15 mouse cellular contexts compared by ENCODE assay signal in the genomic region with DNA sequence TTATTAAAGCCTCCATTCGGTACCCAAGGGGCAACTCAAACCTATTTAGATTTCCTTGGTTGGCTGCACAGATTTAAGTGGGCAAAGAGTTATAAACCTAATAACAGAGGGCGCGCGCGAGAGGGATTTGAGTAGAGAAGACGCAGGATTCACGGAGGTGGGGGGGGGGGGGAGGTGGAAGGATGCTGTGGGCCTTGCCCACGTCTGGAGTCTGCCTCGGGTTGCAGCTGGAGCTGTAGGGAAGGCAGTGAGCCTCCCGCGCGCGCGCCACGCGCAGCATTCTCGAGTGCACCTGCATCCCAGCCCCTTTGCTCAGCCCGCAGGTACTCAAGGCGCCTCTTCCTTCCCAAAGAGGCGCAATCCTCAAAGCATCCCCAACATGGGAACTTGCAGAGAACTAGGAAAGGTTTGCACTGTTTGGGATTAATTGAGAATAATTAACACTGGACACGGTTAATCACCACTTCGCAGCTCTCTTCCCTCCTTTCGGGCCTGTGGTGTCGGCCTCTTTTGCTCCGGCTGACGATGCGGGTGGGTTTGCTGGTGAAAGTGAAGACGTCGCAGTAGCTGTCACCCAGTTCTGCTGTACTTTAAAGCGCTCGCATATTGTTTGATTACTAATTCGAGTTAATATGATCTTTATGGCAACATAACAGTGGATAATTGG. TPM values are rescaled to one million over a fixed set of nuclear protein-coding genes. Genes with fewer than 3 reads are reported as not detected.
DNase-seq lines count a peak whose midpoint lies in the region; ATAC-seq lines count a peak whose summit lies in the region.
"Had no signal": no experiment of that assay in that cellular context is flagged by ENCODE, and none has a peak within 500 bp of the region (broad histone marks: within the 10 kb centered on the region; RNA-seq: fewer than 3 reads in every experiment).

No protein-coding gene starts in this region.

- H3K27ac ChIP-seq in embryonic facial prominence, embryonic 11.5 days (replicated peaks; ENCODE audit: low read depth, low read length), result no peak overlapping the region
- peak overlapping the region; percentile 93 for H3K27ac ChIP-seq in hindbrain, embryonic 13.5 days
- peak overlapping the region; percentile 98 for H3K27ac ChIP-seq in neural tube, embryonic 11.5 days (ENCODE audit: low read depth, low read length)

- no peaks in the 10 kb centered on the region for H3K9me3 ChIP-seq in embryonic facial prominence, embryonic 11.5 days (replicated peaks; ENCODE audit: control insufficient read depth, low read length)
- no peaks in the 10 kb centered on the region for H3K9me3 ChIP-seq in hindbrain, embryonic 13.5 days
- no peaks in the 10 kb centered on the region for H3K9me3 ChIP-seq in neural tube, embryonic 11.5 days (ENCODE audit: control insufficient read depth, low read length)
- H3K9me3 ChIP-seq: heart, embryonic 12.5 days had no signal

- H3K27me3 ChIP-seq in embryonic facial prominence, embryonic 11.5 days (ENCODE audit: control insufficient read depth, insufficient read depth, low read length), result peaks cover 65% of the 10 kb centered on the region
- H3K27me3 ChIP-seq in hindbrain, embryonic 13.5 days, result peaks cover 62% of the 10 kb centered on the region
- H3K27me3 ChIP-seq in neural tube, embryonic 11.5 days (ENCODE audit: control insufficient read depth, insufficient read depth, low read length), result peaks cover 46% of the 10 kb centered on the region

- no peaks in the 10 kb centered on the region; the same call in none of the 2 replicates for H3K4me1 ChIP-seq in embryonic facial prominence, embryonic 11.5 days (ENCODE audit: control insufficient read depth, insufficient read depth, low read length)
- H3K4me1 ChIP-seq in hindbrain, embryonic 13.5 days (replicated peaks), result peaks cover 70% of the 10 kb centered on the region
- H3K4me1 ChIP-seq in neural tube, embryonic 11.5 days (ENCODE audit: control insufficient read depth, insufficient read depth, low read length), result peaks cover 37% of the 10 kb centered on the region

- H3K9ac ChIP-seq in embryonic facial prominence, embryonic 11.5 days (replicated peaks; ENCODE audit: low read length), result 0 out of 2 replicates have a peak overlapping the region, but pooled peaks have one; percentile 13
- H3K9ac ChIP-seq in hindbrain, embryonic 13.5 days, result peak overlapping the region; percentile 55
- H3K9ac ChIP-seq in neural tube, embryonic 11.5 days (ENCODE audit: low read length), result peak overlapping the region; percentile 74
- H3K9ac ChIP-seq: heart, embryonic 12.5 days had no signal

- H3K36me3 ChIP-seq in embryonic facial prominence, embryonic 11.5 days (replicated peaks; ENCODE audit: control insufficient read depth, insufficient read depth, low read depth, low read length), result no peaks in the 10 kb centered on the region
- no peaks in the 10 kb centered on the region for H3K36me3 ChIP-seq in hindbrain, embryonic 13.5 days
- no peaks in the 10 kb centered on the region for H3K36me3 ChIP-seq in neural tube, embryonic 11.5 days (ENCODE audit: control insufficient read depth, insufficient read depth, low read length)
- H3K36me3 ChIP-seq: heart, embryonic 12.5 days had no signal

- WGBS in embryonic facial prominence, embryonic 11.5 days, result 2% methylated on average over 31 of the region's 32 CpGs
- 2% methylated on average over 32 of the region's 32 CpGs for WGBS in hindbrain, embryonic 13.5 days
- WGBS in neural tube, embryonic 11.5 days, result under 1% methylated on average over 32 of the region's 32 CpGs

- DNase-seq in Muller cell, postnatal 12 days (ENCODE audit: inconsistent ontology term), result peak; percentile 73
- no peak for DNase-seq in embryonic facial prominence, embryonic 11.5 days (ENCODE audit: low spot score)
- DNase-seq in neural tube, embryonic 11.5 days (ENCODE audit: low spot score), result peak; percentile 68
- no peak for DNase-seq in kidney, adult 9 months
- no peak for DNase-seq in ovary, postnatal 10 days (ENCODE audit: low spot score)
- no peak for DNase-seq in testis, postnatal 14 days (ENCODE audit: low spot score)
- DNase-seq in adrenal gland, adult 2 months, result no peak
- DNase-seq: layer of hippocampus, postnatal 36 days; lung, postnatal 4 days had no signal

- ATAC-seq in embryonic facial prominence, embryonic 11.5 days (replicated peaks; ENCODE audit: insufficient number of reproducible peaks, low FRiP score, low TSS enrichment, low read depth), result no peak
- ATAC-seq in hindbrain, embryonic 13.5 days (ENCODE audit: low FRiP score), result no peak
- no peak for ATAC-seq in neural tube, embryonic 11.5 days (ENCODE audit: insufficient read depth, low FRiP score, low TSS enrichment)
- ATAC-seq: CD4-positive, CD25-positive, alpha-beta regulatory T cell, adult 4 months; intestine, embryonic 16.5 days had no signal

- H3K4me2 ChIP-seq in embryonic facial prominence, embryonic 11.5 days (ENCODE audit: low read depth, low read length), result no peak overlapping the region
- peak overlapping the region; percentile 71 for H3K4me2 ChIP-seq in hindbrain, embryonic 13.5 days
- H3K4me2 ChIP-seq in neural tube, embryonic 11.5 days (ENCODE audit: low read depth), result peak overlapping the region; percentile 83
- H3K4me2 ChIP-seq: heart, embryonic 12.5 days had no signal

- no peak overlapping the region for H3K4me3 ChIP-seq in embryonic facial prominence, embryonic 11.5 days (ENCODE audit: low read depth, low read length)
- H3K4me3 ChIP-seq in hindbrain, embryonic 13.5 days, result peak overlapping the region; percentile 18
- H3K4me3 ChIP-seq in neural tube, embryonic 11.5 days (ENCODE audit: low read depth, low read length), result peak overlapping the region; percentile 1; the same call in 1 of the 2 replicates
- H3K4me3 ChIP-seq: heart, embryonic 12.5 days had no signal

RNA-seq across cellular contexts. Expression of gene Sox2, which starts 11.3 kb away (rescaled TPM):
- 13.2 and 13.7 TPM in 2 replicates for polyA plus RNA-seq in embryonic facial prominence, embryonic 11.5 days (2014; fragmentation: Nextera tagmentation; extraction: Ambion mirVana)
- polyA plus RNA-seq in hindbrain, embryonic 13.5 days (2015; fragmentation: Nextera tagmentation; extraction: Ambion mirVana), result 16.9 and 19.2 TPM in 2 replicates
- 32.5 and 36.8 TPM in 2 replicates for polyA plus RNA-seq in neural tube, embryonic 11.5 days (2014; fragmentation: Nextera tagmentation; extraction: Ambion mirVana)
- under 1 TPM; 0.14 to 0.28 TPM for total RNA-seq in adrenal gland, adult 2 months (2021)
- 0.42 and 0.44 TPM in 2 replicates for polyA plus RNA-seq in adrenal gland, adult 2 months (2012; rRNA removed)
- total RNA-seq: liver, adult 2 months; neutrophil, adult 5-6 weeks had no signal
- polyA plus RNA-seq: CD4-positive, CD25-positive, alpha-beta regulatory T cell, adult 4 months; liver, adult 2 months had no signal

Comparison
In these comparisons a context has a peak if more than half of its experiments do, and no peak if none do; other contexts are left out.
1. DNase-seq: peak in Muller cell, postnatal 12 days (single experiment) and neural tube, embryonic 11.5 days (single experiment); none in embryonic facial prominence, embryonic 11.5 days (single experiment), kidney, adult 9 months (single experiment), ovary, postnatal 10 days (single experiment), testis, postnatal 14 days (single experiment) and adrenal gland, adult 2 months (single experiment).
2. H3K9ac ChIP-seq: peak in every context shown above with its lines; median percentile 74 in neural tube, embryonic 11.5 days; 55 in hindbrain, embryonic 13.5 days; 13 in embryonic facial prominence, embryonic 11.5 days.